Mouse (Mus musculus) spleen, adult 2 months (tissue): ENCODE measurements around the gene Tsr2. TPM values are rescaled to one million over a fixed set of nuclear protein-coding genes. Genes with fewer than 3 reads are reported as not detected.

Source experiments
- DNase-seq, 2 experiments: peaks; one replicate each; pipeline versions ENCODE4 v3.0.0 to v3.0.0-alpha.2; 2012 to 2021; ENCODE audit warnings: low spot score in 2 of 2, low read depth in 1 of 2
- H3K27ac ChIP-seq: fragments of 200-500 bp; 2 replicates; pipeline ENCODE4 v1.5.1; 2012; ENCODE audit warnings: low read length, inconsistent platforms; ENCODE audit not compliant: insufficient read depth
- H3K27me3 ChIP-seq: fragments of 200-500 bp; 2 replicates; pipeline ENCODE4 v1.6.1; 2012; ENCODE audit warnings: mild to moderate bottlenecking, moderate library complexity, low read length, inconsistent platforms; ENCODE audit not compliant: control insufficient read depth, insufficient read depth
- H3K36me3 ChIP-seq: fragments of 200-500 bp; 2 replicates; pipeline ENCODE4 v1.6.1; 2012; ENCODE audit warnings: mild to moderate bottlenecking, low read length, inconsistent platforms; ENCODE audit not compliant: control insufficient read depth, insufficient read depth
- H3K4me1 ChIP-seq: fragments of 200-500 bp; 2 replicates; pipeline ENCODE4 v1.6.1; 2011; ENCODE audit warnings: inconsistent platforms; ENCODE audit not compliant: control insufficient read depth, insufficient read depth, insufficient read length
- H3K4me3 ChIP-seq: fragments of 200-500 bp; 2 replicates; pipeline ENCODE4 v1.5.1; 2011; ENCODE audit warnings: mild to moderate bottlenecking, inconsistent platforms; ENCODE audit not compliant: insufficient read depth, insufficient read length; ENCODE audit errors: extremely low read depth
- CTCF ChIP-seq: fragments of 200-500 bp; IDR thresholded peaks from 2 replicates; pipeline ENCODE4 v1.5.1; 2011; ENCODE audit warnings: mild to moderate bottlenecking, inconsistent platforms; ENCODE audit not compliant: insufficient read depth, insufficient read length, insufficient replicate concordance; ENCODE audit errors: extremely low read depth
- POLR2A ChIP-seq: fragments of 200-500 bp; IDR thresholded peaks from 2 replicates; pipeline ENCODE4 v1.6.1; 2011; ENCODE audit warnings: low read depth, low read length, inconsistent platforms
- WGBS: fragments of 180-500 bp; shearing (Covaris S2); methylation state at CpG from one replicate; pipeline ENCODE4 v1.1.7; 2018; 5-methylcytosine and 5-hydroxymethylcytosine counted together
- polyA plus RNA-seq: library from polyadenylated mRNA; depleted of rRNA; stranded (reverse); fragments of >200 nt; gene quantifications from 2 replicates; pipeline ENCODE4 v1.2.3, GENCODE M21; 2012; rRNA removed

Tsr2 gene
- polyA plus RNA-seq, 1 experiment = 2.7 TPM

DNA sequence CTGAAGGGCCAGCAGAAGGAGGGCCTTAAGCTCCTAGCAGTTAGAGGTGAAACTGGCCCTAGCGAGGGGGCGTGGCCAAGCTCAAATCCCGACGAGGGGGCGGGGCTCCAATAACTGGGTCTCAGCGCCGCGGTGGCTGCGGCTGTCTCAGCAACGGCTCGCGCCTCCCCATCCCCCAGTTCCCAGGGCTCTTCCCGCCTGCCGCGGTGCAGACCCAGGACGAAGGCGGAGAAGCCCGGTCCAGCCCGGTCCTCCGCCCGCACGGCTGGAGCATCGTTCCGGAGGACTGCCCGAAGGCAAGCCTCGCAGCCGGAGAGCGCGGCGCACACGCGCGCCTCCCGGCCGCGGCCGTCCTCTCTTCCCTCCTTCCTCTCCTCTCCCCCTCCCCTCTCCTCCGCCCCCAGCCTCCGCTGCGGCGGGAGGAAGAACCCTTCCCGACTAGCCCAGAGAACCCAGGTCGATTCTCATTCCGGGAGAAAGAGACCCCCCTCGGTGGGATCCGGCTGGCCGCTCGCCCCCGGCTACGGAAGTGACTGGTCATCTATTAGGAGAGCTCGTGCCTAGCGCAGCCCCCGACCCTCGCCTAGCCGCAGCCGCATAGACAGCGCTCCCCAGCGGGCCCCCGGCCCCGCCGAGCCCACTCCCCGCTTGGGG, 49.4 kb downstream of the Tsr2 start:
- 39% methylated on average over 61 of the region's 62 CpGs for WGBS
- Histone ChIP-seq H3K36me3 (no peaks in the 10 kb centered on the region), H3K4me3 (peak overlapping the region; percentile 49; the same call in 1 of the 2 replicates), H3K4me1 (no peaks in the 10 kb centered on the region; the same call in 1 of the 2 replicates), H3K27me3 (peaks cover 5% of the 10 kb centered on the region; the same call in 1 of the 2 replicates), H3K27ac (no peak overlapping the region)
- TF ChIP-seq CTCF = no peak
- TF ChIP-seq POLR2A = no peak
- DNase-seq = peak in 1 of 2 experiments; percentile 20

DNA sequence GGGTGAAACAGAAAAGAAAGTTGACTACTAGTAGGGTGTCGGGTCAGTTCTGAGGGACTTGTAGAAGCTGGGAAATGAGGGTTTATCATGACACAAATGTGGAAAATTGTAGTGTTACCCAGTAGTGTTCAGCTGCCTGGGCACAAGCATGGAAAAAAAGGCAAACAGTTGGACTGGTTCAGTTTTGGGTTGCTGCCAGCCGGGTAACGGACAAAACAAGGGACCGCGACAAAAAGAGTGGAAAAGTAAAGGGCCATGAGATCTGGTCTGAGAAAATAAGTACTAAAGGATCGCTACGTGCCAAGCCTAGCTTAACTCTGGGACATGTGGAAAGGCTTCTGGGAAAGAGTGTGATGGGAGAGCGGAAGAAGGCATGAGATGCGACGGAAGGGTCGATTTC, 50.0 kb downstream of the Tsr2 start:
- TF ChIP-seq CTCF (no peak), POLR2A (no peak)
- no peaks in the 10 kb centered on the region for H3K36me3 ChIP-seq
- no peaks in the 10 kb centered on the region; the same call in 1 of the 2 replicates for H3K4me1 ChIP-seq
- H3K27me3 ChIP-seq = peaks cover 5% of the 10 kb centered on the region; the same call in 1 of the 2 replicates
- H3K27ac ChIP-seq = no peak overlapping the region
- 80% methylated on average over 11 of the region's 11 CpGs for WGBS
- H3K4me3 ChIP-seq = no peak overlapping the region
- DNase-seq = no peak

DNA sequence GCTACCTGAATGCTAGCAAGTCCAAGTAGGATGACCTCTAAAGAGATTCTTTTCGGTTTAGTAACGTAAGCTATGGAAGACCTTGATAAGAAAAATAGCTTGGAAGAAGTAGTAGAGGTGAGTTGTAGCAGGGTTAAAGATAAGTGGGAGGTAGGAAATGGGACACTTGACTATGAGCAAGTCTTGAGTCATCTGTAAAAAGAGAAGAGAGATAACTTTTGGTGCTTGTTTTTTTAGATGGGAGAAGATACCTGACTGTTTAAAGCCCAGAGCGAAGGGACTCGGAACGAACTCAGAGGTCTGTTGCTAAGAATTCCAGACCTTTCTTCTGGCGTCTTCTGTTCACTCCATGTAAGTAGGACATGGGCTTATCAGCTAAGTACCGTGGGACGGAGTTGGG, 50.5 kb downstream of the Tsr2 start, which contains the start of gene Fgd1:
Fgd1 (plus strand) TSS at position 301 of the 400 bp plus-strand sequence.
- H3K36me3 ChIP-seq = no peaks in the 10 kb centered on the region
- 94% methylated on average over 8 of the region's 8 CpGs for WGBS
- no peaks in the 10 kb centered on the region; the same call in 1 of the 2 replicates for H3K4me1 ChIP-seq
- DNase-seq = no peak
- H3K4me3 ChIP-seq = peak within 1 kb of the TSS; percentile 49; the same call in 1 of the 2 replicates
- peaks cover 5% of the 10 kb centered on the region; the same call in 1 of the 2 replicates for H3K27me3 ChIP-seq
- no peak for TF ChIP-seq CTCF
- TF ChIP-seq POLR2A = no peak
- no peak within 1 kb of the TSS for H3K27ac ChIP-seq

DNA sequence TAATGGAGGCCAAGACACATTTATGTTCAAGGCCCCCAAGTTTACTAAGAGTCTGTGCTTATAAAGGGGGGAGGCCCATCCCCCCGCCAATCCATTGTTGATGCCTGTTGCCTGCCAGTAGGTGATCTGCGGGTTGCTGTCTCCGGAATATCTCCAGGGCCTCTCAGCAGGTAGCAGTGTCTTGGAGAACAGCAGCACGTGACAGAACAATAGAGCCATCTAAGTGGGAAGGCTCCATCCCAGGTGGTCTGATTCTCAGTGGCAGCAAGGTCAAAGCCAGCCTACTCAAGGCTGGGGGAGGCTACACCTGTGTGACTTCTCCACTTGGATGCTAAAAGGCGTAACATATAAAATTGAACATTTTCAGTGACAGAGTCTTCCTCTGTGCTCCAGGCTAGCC, 55.1 kb downstream of the Tsr2 start:
- Histone ChIP-seq H3K36me3 (no peaks in the 10 kb centered on the region), H3K4me3 (no peak overlapping the region), H3K27ac (no peak overlapping the region), H3K4me1 (no peaks in the 10 kb centered on the region), H3K27me3 (no peaks in the 10 kb centered on the region)
- no peak for DNase-seq
- no peak for TF ChIP-seq CTCF
- TF ChIP-seq POLR2A = no peak
- WGBS = 86% methylated on average over 5 of the region's 5 CpGs

Other genes starting within 250 kb of the Tsr2 start
- gene Gnl3l, start 79.2 kb downstream of the Tsr2 start, polyA plus RNA-seq = 5.3 and 6.0 TPM in 2 replicates
- gene Fgd1, start 50.4 kb downstream of the Tsr2 start, polyA plus RNA-seq = 2.4 TPM in 2 replicates
- 0.01 and 0.02 TPM in 2 replicates for gene Wnk3, start 101.5 kb upstream of the Tsr2 start, polyA plus RNA-seq
- gene Fam120c, start 247.6 kb upstream of the Tsr2 start, polyA plus RNA-seq = 1.5 and 1.9 TPM in 2 replicates